Mouse (Mus musculus) heart, embryonic 10.5 days (tissue): ENCODE results near the gene Iqca. TPM values are rescaled to one million over a fixed set of nuclear protein-coding genes. Genes with fewer than 3 reads are reported as not detected.
A peak's percentile ranks its signal among the peaks of the same experiment; 100 is the strongest.

ENCODE experiments used
- DNase-seq: peaks from one replicate; pipeline ENCODE4 v3.0.0-alpha.2; 2017; ENCODE audit warnings: low spot score
- H3K27ac ChIP-seq: fragments of 300-500 bp; sonication (generic); 2 replicates; pipeline ENCODE4 v1.5.1; 2016; ENCODE audit warnings: mild to moderate bottlenecking
- H3K27me3 ChIP-seq: fragments of 300-500 bp; sonication (generic); 2 replicates; pipeline ENCODE4 v1.6.1; 2016; ENCODE audit warnings: mild to moderate bottlenecking; ENCODE audit not compliant: poor library complexity, insufficient read depth, severe bottlenecking
- H3K36me3 ChIP-seq: fragments of 300-500 bp; sonication (generic); 2 replicates; pipeline ENCODE4 v1.6.1; 2016; ENCODE audit warnings: mild to moderate bottlenecking, moderate library complexity
- H3K4me1 ChIP-seq: fragments of 300-500 bp; sonication (generic); 2 replicates; pipeline ENCODE4 v1.6.1; 2016; ENCODE audit warnings: mild to moderate bottlenecking
- H3K4me3 ChIP-seq: fragments of 300-500 bp; sonication (generic); 2 replicates; pipeline ENCODE4 v1.5.1; 2016; ENCODE audit warnings: mild to moderate bottlenecking, moderate library complexity
- H3K9me3 ChIP-seq: fragments of 300-500 bp; sonication (generic); 2 replicates; pipeline ENCODE4 v1.6.1; 2016; ENCODE audit warnings: mild to moderate bottlenecking, moderate library complexity
- WGBS: fragments of 180-500 bp; shearing (Covaris S2); methylation state at CpG from one replicate; pipeline ENCODE4 v1.1.7; 2016; 5-methylcytosine and 5-hydroxymethylcytosine counted together
- polyA plus RNA-seq: library from polyadenylated mRNA; unstranded; fragments of >200 nt; fragmentation: Nextera tagmentation; extraction: Ambion mirVana; gene quantifications from 2 replicates; pipeline ENCODE4 v1.2.1, GENCODE M21; 2016

Iqca gene
- polyA plus RNA-seq, 1 experiment from 2014 or later: 0.16 TPM

DNA sequence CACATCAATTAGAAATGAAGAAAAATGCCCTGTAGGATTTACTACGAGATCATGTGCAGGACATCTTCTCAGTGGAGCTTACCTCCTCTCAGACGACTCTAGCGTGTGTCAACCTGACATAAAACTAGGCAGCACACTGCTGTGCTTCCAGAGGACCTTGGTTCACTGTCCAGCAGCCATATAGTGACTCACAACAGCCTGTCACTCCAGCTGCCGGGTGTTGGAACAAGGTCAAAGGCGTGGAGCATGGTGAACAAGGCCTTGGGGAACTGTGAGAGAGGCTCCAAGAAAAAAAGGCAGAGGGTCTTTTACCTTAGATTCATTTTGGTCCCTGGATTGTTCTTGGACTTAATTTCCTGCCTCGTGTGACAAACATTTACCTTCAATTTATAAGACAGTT, 135.1 kb downstream of the Iqca start:
- Histone ChIP-seq H3K4me1 (peaks cover 12% of the 10 kb centered on the region; the same call in 1 of the 2 replicates), H3K4me3 (no peak overlapping the region), H3K27me3 (no peaks in the 10 kb centered on the region), H3K27ac (no peak overlapping the region), H3K9me3 (peaks cover 6% of the 10 kb centered on the region; the same call in 1 of the 2 replicates), H3K36me3 (no peaks in the 10 kb centered on the region)
- no peak for DNase-seq
- 72% methylated on average over 6 of the region's 6 CpGs for WGBS

DNA sequence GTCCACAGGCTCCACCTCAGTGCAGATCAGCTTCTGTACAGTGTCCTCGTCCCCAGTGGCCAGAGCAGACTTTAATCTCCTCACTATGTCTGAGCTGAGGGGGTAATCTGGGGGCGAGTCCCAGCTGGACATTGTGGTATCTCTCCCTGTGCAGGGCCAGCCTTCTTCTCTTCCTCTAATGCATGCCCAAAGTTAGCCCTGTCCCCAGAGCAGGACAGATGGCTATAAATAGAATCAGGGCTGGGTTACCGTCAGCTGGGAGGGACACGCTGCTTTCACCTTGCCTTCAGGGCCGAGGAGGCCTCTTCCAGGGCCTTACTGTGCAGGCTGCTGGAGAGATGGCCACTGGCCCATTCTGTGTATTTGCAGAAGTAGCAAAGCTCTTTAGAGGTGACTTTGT, 138.8 kb downstream of the Iqca start, which contains the start of gene Asb18:
Gene Asb18 (minus strand): TSS at position 221 of the 400 bp plus-strand sequence.
- Histone ChIP-seq H3K36me3 (no peaks in the 10 kb centered on the region), H3K9me3 (peaks cover 6% of the 10 kb centered on the region; the same call in 1 of the 2 replicates), H3K4me3 (peak within 1 kb of the TSS; percentile 12; the same call in 1 of the 2 replicates), H3K27ac (peak within 1 kb of the TSS; percentile 79), H3K27me3 (no peaks in the 10 kb centered on the region), H3K4me1 (peaks cover 12% of the 10 kb centered on the region; the same call in 1 of the 2 replicates)
- no peak for DNase-seq
- 40% methylated on average over 5 of the region's 5 CpGs for WGBS

- H3K4me1 ChIP-seq: peaks cover 12% of the 10 kb centered on the region; the same call in 1 of the 2 replicates
- 79% methylated on average over 5 of the region's 5 CpGs for WGBS
- no peaks in the 10 kb centered on the region for H3K36me3 ChIP-seq
- H3K27me3 ChIP-seq: peaks cover 1% of the 10 kb centered on the region
- H3K27ac ChIP-seq: no peak overlapping the region
- H3K9me3 ChIP-seq: peaks cover 6% of the 10 kb centered on the region; the same call in 1 of the 2 replicates
- no peak overlapping the region for H3K4me3 ChIP-seq
- DNase-seq: no peak
These were observed 139.9 kb downstream of the Iqca start for GRCm38 (mm10) chr1:90013273-90013672.

DNA sequence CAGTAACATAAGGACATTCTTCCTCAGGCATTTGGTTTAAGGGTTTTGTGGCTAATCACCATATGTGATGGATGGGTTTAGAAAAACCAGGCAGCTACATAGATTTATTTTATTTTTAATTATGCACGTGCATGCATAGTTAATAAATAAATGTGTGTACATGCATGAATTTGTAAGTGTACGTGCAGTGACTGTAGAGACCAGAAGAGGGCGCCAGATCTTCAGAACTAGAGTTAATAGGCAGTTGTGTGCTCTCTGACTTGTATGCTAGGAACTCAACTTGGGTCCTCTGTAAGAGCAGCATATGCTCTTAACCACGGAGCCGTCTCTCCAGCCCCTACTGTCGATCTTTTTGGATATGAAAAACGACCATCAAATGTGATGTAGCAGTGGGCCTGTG, 140.4 kb downstream of the Iqca start:
- H3K9me3 ChIP-seq: peaks cover 6% of the 10 kb centered on the region; the same call in 1 of the 2 replicates
- H3K27ac ChIP-seq: no peak overlapping the region
- H3K4me3 ChIP-seq: no peak overlapping the region
- DNase-seq: no peak
- H3K4me1 ChIP-seq: peaks cover 10% of the 10 kb centered on the region; the same call in 1 of the 2 replicates
- 61% methylated on average over 7 of the region's 7 CpGs for WGBS
- H3K27me3 ChIP-seq: peaks cover 4% of the 10 kb centered on the region
- H3K36me3 ChIP-seq: no peaks in the 10 kb centered on the region

DNA sequence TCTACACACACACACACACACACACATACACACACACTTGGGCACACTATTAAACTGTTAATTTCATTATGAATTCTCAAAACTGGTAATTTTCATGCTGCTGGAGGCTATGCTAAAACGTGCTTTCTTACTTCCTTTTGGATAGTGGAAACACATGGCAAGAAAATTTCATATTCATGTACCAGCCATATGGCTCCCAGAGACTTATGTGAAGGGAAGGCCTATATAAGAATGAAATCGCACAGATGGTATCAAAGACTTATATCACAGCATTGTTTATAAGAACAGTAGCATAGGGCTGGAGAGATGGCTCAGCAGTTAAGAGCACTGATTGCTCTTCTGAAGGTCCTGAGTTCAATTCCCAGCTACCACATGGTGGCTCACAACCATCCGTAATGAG, 141.0 kb downstream of the Iqca start:
- peaks cover 8% of the 10 kb centered on the region; the same call in 1 of the 2 replicates for H3K4me1 ChIP-seq
- no peak overlapping the region for H3K27ac ChIP-seq
- peaks cover 4% of the 10 kb centered on the region for H3K27me3 ChIP-seq
- peaks cover 6% of the 10 kb centered on the region; the same call in 1 of the 2 replicates for H3K9me3 ChIP-seq
- WGBS: 69% methylated on average over 3 of the region's 3 CpGs
- H3K4me3 ChIP-seq: no peak overlapping the region
- DNase-seq: no peak
- no peaks in the 10 kb centered on the region for H3K36me3 ChIP-seq

DNA sequence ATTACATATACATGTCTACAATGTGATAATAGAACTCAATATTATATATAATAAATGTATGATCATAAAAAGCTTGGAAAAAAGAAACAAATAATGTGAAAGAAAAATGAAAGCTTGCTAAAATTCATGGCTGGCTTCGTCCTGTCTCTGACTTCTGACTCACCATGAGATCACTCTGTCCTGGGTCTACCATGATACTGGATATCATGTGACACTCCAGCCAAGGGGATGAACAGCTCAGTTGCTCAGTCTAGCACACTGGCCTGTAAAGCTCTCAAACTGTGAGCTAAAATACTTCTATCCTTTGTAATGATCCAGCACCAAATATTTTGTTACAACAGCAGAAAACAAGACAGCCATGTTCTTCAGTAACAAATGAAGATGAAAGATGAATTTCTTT, 143.1 kb downstream of the Iqca start:
- Histone ChIP-seq H3K4me3 (no peak overlapping the region), H3K9me3 (peaks cover 6% of the 10 kb centered on the region; the same call in 1 of the 2 replicates), H3K36me3 (no peaks in the 10 kb centered on the region), H3K27ac (no peak overlapping the region), H3K27me3 (peaks cover 9% of the 10 kb centered on the region), H3K4me1 (peaks cover 8% of the 10 kb centered on the region; the same call in 1 of the 2 replicates)
- DNase-seq: no peak
- WGBS: 82% methylated on average over 1 of the region's 1 CpGs

- Histone ChIP-seq H3K27ac (no peak overlapping the region), H3K4me3 (no peak overlapping the region), H3K36me3 (no peaks in the 10 kb centered on the region), H3K9me3 (0 out of 2 replicates have a peak, but pooled peaks cover 2% of the 10 kb centered on the region), H3K27me3 (peaks cover 9% of the 10 kb centered on the region), H3K4me1 (peaks cover 1% of the 10 kb centered on the region; the same call in 1 of the 2 replicates)
- 85% methylated on average over 3 of the region's 3 CpGs for WGBS
- DNase-seq: no peak
These were observed 144.0 kb downstream of the Iqca start for GRCm38 (mm10) chr1:90009188-90009587.

- H3K9me3 ChIP-seq: no peaks in the 10 kb centered on the region
- H3K27ac ChIP-seq: no peak overlapping the region
- WGBS: 69% methylated on average over 14 of the region's 14 CpGs
These were observed 146.5 kb downstream of the Iqca start for GRCm38 (mm10) chr1:90006666-90007065.

DNA sequence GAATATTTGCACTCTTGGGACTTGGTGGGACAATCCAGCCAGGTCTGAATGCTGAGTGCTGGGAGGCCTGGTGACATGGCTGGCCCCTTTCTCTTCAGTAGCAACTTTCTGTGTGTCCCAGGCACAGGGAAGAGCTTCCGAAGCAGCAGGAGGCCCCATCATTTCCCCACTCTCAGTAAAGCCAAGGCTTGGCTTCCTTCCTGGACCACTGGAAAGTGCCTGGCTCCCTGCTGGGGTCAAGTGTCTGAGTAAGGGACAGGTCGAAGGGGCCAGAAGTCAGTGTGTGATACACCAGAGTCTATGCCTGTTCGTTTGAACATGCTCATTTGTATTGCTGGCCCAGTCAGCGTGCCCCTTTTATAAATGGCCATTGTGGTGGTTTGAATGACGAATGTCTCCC, 152.2 kb downstream of the Iqca start:
- Histone ChIP-seq H3K36me3 (no peaks in the 10 kb centered on the region), H3K27ac (no peak overlapping the region), H3K4me1 (peaks cover 47% of the 10 kb centered on the region), H3K27me3 (peaks cover 4% of the 10 kb centered on the region), H3K9me3 (no peaks in the 10 kb centered on the region), H3K4me3 (no peak overlapping the region)
- 47% methylated on average over 5 of the region's 5 CpGs for WGBS
- no peak for DNase-seq

More at GRCm38 (mm10) chr1:90006666-90007065, 146.5 kb downstream of the Iqca start:
- H3K4me3 ChIP-seq: no peak overlapping the region
- DNase-seq: no peak
- H3K27me3 ChIP-seq: peaks cover 9% of the 10 kb centered on the region
- no peaks in the 10 kb centered on the region for H3K4me1 ChIP-seq
- H3K36me3 ChIP-seq: no peaks in the 10 kb centered on the region

DNA sequence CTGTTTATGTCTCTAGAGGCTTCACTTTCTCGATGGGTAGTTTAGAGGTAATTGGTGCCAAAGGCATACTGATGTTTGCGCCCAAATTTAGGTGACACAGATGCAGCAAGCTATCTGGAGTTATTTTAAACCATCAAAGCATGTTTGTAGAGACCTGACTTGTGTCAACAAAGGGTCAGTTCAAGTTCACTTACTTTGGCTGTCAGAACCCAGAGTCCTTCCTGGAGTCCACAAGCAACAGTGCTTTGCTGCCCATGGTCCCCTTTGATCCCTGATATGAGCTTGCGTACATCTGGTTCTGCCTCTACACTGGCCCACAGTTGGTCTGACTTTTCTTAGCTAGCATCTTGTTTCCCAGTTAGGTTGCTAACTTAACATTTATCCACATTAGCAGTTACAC, 153.3 kb downstream of the Iqca start:
- no peaks in the 10 kb centered on the region for H3K9me3 ChIP-seq
- WGBS: 55% methylated on average over 3 of the region's 3 CpGs
- no peaks in the 10 kb centered on the region for H3K36me3 ChIP-seq
- no peak overlapping the region for H3K4me3 ChIP-seq
- H3K27me3 ChIP-seq: peaks cover 15% of the 10 kb centered on the region
- DNase-seq: no peak
- H3K4me1 ChIP-seq: peaks cover 49% of the 10 kb centered on the region
- H3K27ac ChIP-seq: peak overlapping the region; percentile 87

DNA sequence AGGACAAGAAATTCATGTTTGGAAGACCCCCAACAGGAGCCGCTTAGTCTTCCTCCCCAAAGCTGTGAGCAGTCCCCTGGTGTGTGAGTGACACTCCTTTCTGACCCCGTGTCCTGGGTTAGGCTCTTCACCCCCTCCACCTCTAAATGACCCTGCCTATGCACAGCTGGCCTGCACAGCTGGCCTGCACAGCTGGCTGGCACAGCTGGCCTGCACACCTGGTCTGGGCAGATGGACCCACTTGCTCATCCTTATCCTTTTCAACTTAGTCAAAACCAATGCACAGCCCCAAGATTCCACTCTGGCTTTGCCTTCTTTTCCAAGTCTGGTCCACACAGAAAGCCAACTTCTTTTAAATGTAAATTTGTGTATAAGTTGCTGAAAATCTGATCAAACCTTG, 154.5 kb downstream of the Iqca start:
- no peak overlapping the region for H3K4me3 ChIP-seq
- WGBS: 49% methylated on average over 2 of the region's 2 CpGs
- no peaks in the 10 kb centered on the region for H3K36me3 ChIP-seq
- no peaks in the 10 kb centered on the region for H3K9me3 ChIP-seq
- peaks cover 26% of the 10 kb centered on the region for H3K27me3 ChIP-seq
- H3K4me1 ChIP-seq: peaks cover 49% of the 10 kb centered on the region
- no peak for DNase-seq
- peak overlapping the region; percentile 87 for H3K27ac ChIP-seq

GRCm38 (mm10) chr1:89998076-89998475, 155.1 kb downstream of the Iqca start:
- no peaks in the 10 kb centered on the region for H3K9me3 ChIP-seq
- peak; percentile 80 for DNase-seq
- peaks cover 33% of the 10 kb centered on the region for H3K27me3 ChIP-seq
- 34% methylated on average over 7 of the region's 7 CpGs for whole genome bisulfite sequencing
- peak overlapping the region; percentile 87 for H3K27ac ChIP-seq
- peak overlapping the region; percentile 22; the same call in 1 of the 2 replicates for H3K4me3 ChIP-seq
- H3K4me1 ChIP-seq: peaks cover 49% of the 10 kb centered on the region
- no peaks in the 10 kb centered on the region for H3K36me3 ChIP-seq

GRCm38 (mm10) chr1:89992256-89992655, 160.9 kb downstream of the Iqca start:
- no peak for DNase-seq
- H3K9me3 ChIP-seq: no peaks in the 10 kb centered on the region
- no peaks in the 10 kb centered on the region for H3K36me3 ChIP-seq
- peak overlapping the region; percentile 62 for H3K4me3 ChIP-seq
- peaks cover 67% of the 10 kb centered on the region for H3K27me3 ChIP-seq
- peak overlapping the region; percentile 70 for H3K27ac ChIP-seq
- peaks cover 20% of the 10 kb centered on the region for H3K4me1 ChIP-seq
- WGBS: under 1% methylated on average over 25 of the region's 25 CpGs
